Mouse (Mus musculus): ENCODE data around the gene Tmem30b.
"Not testable (repeated sequence)": the region's sequence is repeated elsewhere in the genome, so short reads cannot be mapped to it uniquely, and the experiment has no call there.

The Tmem30b gene

GRCm38 (mm10) chr12:73560091-73560490 lies 13.9 kb upstream of the Tmem30b start:
- intact Hi-C loops (cut with DNase I): loop anchor here (5.0 kb wide), 1 partner anchor 452 kb away; no protein-coding TSS in a partner anchor

GRCm38 (mm10) chr12:73558525-73559195 lies 12.5 kb upstream of the Tmem30b start:
- intact Hi-C loops (cut with DNase I): no loop called here

GRCm38 (mm10) chr12:73554155-73554554 lies 8.0 kb upstream of the Tmem30b start:
- intact Hi-C loops (cut with DNase I): no loop called here

GRCm38 (mm10) chr12:73548259-73548658 lies 2.1 kb upstream of the Tmem30b start:
- intact Hi-C loops (cut with DNase I): no loop called here

- intact Hi-C loops (cut with DNase I): no loop called here
These were observed 1.5 kb upstream of the Tmem30b start for GRCm38 (mm10) chr12:73547646-73548045.

GRCm38 (mm10) chr12:73545672-73546085 lies 513 bp downstream of the Tmem30b start:
- intact Hi-C loops (cut with DNase I): no loop called here

GRCm38 (mm10) chr12:73544736-73545671 lies 1.2 kb downstream of the Tmem30b start:
- intact Hi-C loops (cut with DNase I): no loop called here

- intact Hi-C loops (cut with DNase I): no loop called here
These were observed 3.0 kb downstream of the Tmem30b start for GRCm38 (mm10) chr12:73543191-73543590.

GRCm38 (mm10) chr12:73540402-73540801 lies 5.8 kb downstream of the Tmem30b start:
- intact Hi-C loops (cut with DNase I): no loop called here

- intact Hi-C loops (cut with DNase I): no loop called here
These were observed 7.0 kb downstream of the Tmem30b start for GRCm38 (mm10) chr12:73539151-73539550.

GRCm38 (mm10) chr12:73538139-73538508 lies 8.1 kb downstream of the Tmem30b start:
- intact Hi-C loops (cut with DNase I): not testable (repeated sequence)

- intact Hi-C loops (cut with DNase I): no loop called here
These were observed 8.6 kb downstream of the Tmem30b start for GRCm38 (mm10) chr12:73537499-73538138.

- intact Hi-C loops (cut with DNase I): loop anchor here (2.0 kb wide), 1 partner anchor 18 kb away; no protein-coding TSS in a partner anchor
These were observed 11.6 kb downstream of the Tmem30b start for GRCm38 (mm10) chr12:73534591-73534990.

GRCm38 (mm10) chr12:73531889-73532479 lies 14.2 kb downstream of the Tmem30b start:
- intact Hi-C loops (cut with DNase I): no loop called here

- intact Hi-C loops (cut with DNase I): no loop called here
These were observed 16.6 kb downstream of the Tmem30b start for GRCm38 (mm10) chr12:73529590-73529989.

GRCm38 (mm10) chr12:73529131-73529530 lies 17.1 kb downstream of the Tmem30b start:
- intact Hi-C loops (cut with DNase I): no loop called here

- intact Hi-C loops (cut with DNase I): not testable (repeated sequence)
These were observed 18.1 kb downstream of the Tmem30b start for GRCm38 (mm10) chr12:73528142-73528541.

GRCm38 (mm10) chr12:73525254-73525885 lies 20.8 kb downstream of the Tmem30b start:
- intact Hi-C loops (cut with DNase I): no loop called here

- intact Hi-C loops (cut with DNase I): no loop called here
These were observed 23.1 kb downstream of the Tmem30b start for GRCm38 (mm10) chr12:73523066-73523465.

- intact Hi-C loops (cut with DNase I): no loop called here
These were observed 24.2 kb downstream of the Tmem30b start for GRCm38 (mm10) chr12:73521944-73522343.

All from adrenal gland (tissue).